Mouse (Mus musculus): ENCODE data around the gene Cdyl.

Gene Cdyl

DNA sequence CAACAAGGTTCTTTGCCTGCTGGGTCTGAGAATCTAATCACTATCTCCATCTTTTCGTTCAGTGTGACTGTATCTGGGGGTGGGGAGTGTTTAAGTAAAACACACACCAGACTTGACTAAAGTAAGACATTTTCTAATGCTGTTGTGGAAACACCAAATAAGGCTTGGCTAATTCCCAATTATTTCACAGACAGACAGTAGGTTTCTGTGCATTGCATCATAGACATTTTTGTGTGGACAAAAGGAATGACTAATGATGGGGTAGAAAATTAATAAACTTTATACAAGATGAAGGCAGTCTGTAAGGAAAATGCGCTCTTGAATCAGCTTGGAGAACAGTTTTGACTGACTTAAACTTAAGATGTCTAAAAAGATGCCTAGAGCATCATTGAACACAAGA, 100.7 kb downstream of the Cdyl start:
- DNase-seq (ENCODE audit: low read depth, low spot score), result no peak

DNA sequence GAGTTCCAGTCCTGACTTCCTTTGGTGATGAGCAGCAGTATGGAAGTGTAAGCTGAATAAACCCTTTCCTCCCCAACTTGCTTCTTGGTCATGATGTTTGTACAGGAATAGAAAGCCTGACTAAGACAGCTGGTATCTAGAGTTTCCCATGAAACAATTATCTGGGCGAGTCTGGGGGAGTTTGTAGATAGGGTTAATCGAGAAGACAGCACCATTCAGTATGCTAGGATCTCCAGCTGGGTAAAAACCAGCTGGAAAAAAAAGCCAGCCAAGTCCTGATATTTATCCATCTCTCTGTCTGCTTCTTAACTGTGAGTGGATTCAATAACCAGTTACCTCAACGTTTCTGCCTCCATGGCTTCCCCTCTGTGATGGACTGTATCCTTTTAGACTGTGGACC, 104.9 kb downstream of the Cdyl start:
- DNase-seq (ENCODE audit: low read depth, low spot score), result no peak

DNA sequence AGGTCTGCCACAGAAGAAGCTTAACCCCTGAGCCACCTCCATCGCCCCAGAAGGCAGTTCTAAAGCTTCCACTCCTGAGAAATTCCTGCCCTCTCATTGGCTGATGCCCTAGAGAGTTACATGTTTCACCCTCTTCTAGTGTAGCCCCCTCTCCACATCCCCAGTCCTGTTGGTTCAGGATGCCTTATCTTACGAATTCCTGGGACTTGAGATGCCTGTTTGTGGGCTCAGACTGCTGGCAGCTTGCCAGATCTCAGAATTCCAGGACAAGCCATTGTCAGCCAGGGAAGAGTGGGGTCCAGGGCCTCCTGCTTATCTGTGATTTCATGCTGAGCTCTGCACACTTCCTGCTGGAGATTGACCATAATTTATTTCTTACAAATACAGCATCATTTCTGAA, 106.2 kb downstream of the Cdyl start:
- DNase-seq (ENCODE audit: low read depth, low spot score), result no peak

DNA sequence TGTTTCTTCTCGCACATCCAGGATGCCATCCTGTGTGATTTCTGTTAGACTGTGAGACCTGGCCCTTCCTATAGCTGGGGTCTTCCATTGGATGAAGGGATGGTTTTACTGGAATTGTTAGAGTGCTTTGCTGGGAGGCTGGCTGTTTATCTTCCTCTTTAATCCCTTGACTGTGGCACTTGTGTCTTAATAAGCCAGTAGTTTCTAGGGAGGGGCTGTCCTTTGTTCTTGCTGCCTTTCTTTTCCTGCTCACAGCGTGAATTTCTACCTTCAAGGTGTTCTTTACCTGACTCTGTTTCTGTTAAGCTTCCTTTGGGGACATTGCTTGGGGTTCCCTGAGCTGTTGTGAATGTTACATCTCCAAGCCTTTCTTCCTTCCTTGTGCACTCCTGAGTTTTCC, 110.0 kb downstream of the Cdyl start:
- DNase-seq (ENCODE audit: low read depth, low spot score), result no peak

DNA sequence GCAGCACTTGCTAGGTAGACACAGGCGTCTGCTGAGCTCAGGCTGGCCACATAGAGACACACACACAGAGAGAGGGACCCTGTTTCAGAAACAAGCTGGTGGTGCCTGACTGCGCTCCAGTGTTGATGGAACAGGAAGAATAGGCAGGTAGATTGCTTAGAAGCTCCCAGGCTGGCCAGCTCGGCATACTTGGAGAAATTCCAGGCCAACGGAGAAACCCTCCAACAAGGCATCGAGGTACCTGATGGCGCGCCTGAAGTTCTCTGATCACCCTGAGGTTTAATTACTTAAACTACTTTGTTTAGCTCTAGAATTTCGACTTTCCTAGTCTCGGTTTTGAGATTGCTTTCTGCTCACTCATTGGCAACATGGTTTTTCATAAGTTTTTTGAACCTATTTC, 110.8 kb downstream of the Cdyl start:
- DNase-seq (ENCODE audit: low read depth, low spot score), result no peak

DNA sequence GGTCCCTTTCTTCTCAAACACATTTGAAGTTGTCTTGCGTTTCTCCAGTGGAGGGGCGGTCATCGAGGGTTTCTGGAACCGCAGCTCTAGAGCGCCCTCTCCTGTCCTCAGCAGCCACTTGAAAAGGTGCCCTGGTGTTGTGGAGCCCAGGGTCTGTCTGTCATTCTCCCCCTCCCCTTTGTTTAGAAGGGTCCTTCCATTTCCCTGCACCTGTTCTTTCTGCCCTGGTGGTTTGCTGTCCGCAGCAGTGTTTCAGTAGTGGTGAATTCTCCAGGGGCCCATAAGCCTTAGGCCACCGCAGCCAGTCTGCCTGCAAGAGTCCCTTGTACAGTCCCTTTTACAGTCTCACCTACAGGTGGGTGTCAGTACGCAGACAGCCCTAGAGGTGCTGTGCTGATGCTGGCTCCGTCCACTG, 112.3 kb downstream of the Cdyl start:
- no peak for DNase-seq (ENCODE audit: low read depth, low spot score)

DNA sequence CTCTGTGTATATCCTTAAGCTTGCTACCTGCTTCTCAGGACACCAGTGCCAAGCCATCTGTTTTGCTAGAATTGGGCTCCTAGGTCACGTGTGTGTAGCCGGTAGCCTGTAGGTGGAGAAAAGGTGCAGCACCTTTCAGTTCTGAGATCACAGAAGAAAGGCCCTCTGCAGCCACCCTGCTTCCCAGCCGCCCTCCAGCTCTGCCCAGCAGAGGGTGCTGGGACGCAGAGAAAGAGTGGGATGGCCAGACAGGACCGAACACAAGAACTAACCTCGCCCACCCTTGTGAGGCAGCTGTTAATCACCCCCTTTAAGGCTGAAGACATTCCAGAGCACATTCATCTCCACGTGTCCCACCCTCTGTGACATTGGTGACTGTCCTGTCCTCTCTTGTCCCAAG, 114.1 kb downstream of the Cdyl start:
- DNase-seq (ENCODE audit: low read depth, low spot score), result no peak

DNA sequence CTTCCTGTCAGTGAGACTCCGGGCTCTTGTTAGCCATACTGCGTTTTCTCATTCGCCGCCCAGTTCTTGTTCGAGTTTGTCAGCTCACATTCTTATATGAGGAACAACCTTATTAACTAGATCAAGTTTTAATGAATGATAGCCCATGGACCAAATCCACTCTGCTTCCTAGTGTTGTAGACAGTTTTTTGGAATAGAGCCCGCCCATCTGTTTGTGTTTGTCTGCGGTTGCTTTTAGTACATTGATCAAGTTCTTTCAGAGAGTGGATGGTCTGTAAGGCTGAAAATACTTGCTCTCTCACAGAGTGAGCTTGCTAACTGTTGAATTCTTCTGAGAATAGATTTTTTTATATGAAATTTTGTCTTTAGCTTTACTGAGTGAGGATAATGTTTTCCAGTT, 116.5 kb downstream of the Cdyl start:
- DNase-seq (ENCODE audit: low read depth, low spot score), result no peak

DNA sequence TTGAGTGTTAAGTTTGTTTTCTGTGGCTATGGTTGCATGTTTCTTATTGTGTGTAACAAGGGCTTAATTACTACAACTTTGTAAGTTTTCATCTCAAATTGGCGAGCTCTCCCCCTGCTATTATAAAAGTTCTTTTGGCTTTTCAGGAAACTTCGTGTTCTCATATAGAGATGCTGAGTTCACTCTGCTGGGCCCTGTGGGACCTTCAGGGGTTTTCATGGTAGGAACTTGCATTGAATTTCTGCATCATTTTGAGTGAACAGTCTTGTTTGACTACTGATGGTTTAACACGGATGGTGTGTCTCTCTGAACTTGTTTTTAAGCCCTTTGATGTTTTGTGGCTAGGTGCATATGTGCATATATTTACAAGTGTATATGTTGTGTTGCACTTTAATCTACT, 121.1 kb downstream of the Cdyl start:
- DNase-seq (ENCODE audit: low read depth, low spot score), result no peak

DNA sequence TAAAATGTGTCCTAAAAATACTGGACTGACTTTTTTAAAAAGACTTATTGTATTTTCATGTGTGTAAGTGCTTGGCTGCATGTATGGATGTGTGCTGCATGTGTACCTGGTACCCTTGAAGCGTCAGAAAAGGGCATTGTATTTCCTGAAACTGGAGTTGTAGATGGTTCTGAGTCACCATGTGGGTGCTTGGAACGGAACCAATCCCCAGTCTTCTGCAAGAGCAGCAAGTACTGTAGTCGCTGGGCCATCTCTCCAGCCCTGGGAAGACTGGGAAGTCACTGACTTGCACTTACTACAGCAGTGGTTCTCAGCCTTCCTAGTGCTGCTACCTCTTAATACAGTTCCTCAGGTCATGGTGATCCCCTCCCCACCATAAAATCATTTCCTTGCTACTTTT, 122.1 kb downstream of the Cdyl start:
- DNase-seq (ENCODE audit: low read depth, low spot score), result no peak

DNA sequence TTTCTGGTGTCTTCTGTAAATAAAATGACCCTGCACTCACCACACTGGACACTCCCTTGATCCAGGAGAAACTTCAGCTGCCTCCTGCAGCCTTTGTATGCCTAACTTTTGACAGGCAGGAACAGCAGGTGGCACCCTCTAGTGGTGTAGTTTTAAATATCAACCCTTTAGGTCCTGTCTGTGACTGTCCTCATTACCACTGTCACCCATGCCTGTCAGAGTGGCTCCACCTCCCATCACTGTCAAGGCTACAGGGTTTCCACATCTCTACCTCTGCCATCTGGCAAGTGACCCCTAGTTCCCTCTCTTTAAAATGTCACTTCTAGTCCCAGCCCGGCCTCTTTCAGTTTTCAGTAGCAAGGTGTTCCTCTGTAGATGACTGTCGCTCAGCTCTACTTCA, 123.3 kb downstream of the Cdyl start:
- DNase-seq (ENCODE audit: low read depth, low spot score), result no peak

DNA sequence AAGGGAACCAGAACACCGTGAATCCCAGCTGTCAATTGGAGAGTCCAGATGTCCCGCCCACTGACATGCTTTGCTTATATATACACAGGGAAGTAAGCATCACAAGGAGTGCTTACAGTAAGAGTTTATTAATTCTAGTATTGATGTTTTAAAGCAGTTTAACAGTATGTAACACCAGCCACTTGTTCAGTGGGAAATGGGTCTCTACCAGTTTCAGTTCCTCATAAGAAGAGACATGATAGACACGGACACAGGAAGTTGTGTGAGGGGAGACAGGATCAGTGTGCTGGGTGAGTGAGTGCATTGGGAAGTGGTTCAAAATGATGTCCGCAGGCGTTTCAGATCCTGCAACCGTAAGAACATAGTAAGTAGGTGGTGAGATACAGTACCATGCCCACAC, 123.9 kb downstream of the Cdyl start:
- no peak for DNase-seq (ENCODE audit: low read depth, low spot score)

DNA sequence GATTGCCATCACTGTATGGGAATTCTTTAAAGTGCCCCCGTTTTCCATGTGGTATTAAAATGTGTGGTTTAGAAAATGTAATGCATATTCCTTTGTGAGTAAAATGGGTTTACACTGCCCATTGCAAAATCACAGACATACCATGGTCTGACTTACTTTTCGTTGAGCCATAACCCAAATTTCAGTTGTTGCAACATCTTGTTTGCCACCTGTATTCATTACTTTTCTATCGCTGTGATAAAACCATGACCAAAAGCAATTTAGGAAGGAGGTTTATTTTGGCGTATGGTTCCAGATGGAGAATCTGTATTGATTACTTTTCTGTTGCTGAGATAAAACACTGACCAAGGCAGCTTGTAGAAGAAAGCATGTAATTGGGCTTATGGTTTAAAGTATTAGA, 124.6 kb downstream of the Cdyl start:
- no peak for DNase-seq (ENCODE audit: low read depth, low spot score)

DNA sequence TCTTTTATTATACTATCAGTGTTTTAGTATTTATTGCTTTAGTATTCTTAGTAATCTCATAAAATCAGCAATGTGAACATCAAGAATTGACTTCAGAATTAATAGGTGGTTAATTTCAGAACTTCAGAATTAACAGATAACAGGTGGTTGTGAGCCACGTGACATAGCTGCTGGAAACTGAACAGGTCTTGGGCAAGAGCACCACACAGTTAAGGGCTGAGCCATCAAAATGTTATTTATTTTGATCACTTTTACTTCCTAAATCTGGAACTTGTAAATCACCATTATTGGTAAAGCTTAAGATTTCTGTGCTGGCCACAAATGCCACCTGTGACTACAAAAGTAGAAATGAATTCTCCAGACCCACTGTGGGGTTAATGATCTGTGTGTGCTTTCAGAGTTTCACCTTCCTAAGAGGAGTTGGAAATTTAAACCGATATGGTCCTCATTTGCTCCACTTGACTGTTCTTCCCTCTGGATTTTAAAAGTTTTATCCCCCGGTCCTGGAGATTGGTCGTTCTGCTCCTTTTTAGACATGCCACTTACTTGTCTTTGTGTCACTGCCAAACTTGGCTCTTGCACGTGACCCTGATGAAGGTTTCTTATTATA, 125.8 kb downstream of the Cdyl start:
- no peak for DNase-seq (ENCODE audit: low read depth, low spot score)

DNA sequence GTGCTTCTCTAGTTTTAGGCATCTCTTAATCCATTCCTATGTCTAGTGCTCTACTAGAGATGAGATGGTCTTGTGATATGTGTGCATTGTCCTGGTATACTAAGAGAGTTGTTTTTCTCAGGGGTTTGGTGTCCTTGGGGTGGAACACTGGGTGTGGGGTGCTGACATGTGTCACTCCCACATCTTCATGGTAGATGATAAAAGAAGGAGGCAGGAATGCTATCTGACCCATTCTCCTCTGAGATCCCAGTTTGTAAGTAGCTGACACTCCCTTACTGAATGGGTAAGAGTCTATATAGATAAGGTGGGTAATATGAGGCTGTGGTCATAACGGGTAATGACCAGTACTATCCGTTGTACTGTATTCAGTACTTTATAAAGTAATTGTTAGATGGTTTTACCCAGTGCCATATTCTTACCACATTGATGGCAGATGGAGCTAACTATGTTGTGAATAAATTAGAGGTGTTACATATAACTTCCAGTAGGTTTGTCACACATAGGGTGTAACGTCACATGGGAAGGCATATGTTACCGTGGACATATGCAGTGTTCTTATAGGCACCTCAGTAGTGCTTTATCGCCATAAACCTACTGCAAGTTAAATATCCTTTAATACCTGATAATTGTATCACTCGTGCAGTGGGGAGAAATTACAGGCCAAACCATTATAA, 127.2 kb downstream of the Cdyl start:
- DNase-seq (ENCODE audit: low read depth, low spot score), result no peak

DNA sequence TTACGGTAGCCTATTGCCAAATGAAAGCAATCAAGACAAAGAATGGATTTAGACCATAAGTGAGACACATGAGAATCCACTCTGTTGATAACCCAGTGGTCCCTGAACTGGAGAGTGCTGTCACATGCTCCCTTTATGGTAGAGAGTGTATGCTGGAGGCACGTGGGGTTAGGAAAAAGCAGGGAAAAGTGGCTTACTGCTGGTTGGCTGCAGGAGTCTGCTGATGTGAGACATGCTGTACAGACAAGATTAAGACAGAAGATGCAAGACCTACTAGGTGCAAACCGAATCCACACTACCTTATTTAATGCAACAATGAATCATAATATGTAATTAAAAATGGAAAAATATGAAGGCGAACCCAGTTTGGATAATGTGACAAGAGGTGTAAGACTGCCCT, 129.9 kb downstream of the Cdyl start:
- DNase-seq (ENCODE audit: low read depth, low spot score), result no peak

DNA sequence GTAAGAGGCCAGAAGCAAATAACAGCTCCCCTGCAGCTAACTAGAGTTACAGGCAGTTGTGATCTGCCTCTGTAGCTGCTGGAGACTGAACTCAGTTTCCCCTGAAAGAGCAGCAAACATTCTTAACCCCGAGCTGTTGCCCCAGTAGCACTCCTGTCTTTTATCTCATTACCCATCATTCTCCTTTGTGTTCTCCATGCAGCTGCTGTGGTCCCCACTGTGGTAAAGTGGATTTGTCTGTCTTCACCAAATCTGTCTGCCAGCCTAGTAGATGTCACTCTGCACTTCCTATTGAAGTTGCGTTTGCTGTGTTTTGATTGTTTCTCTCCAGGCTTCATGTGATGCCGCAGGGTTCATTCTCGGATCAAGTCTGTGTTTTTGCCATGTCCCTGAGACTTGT, 130.8 kb downstream of the Cdyl start:
- DNase-seq (ENCODE audit: low read depth, low spot score), result no peak

DNA sequence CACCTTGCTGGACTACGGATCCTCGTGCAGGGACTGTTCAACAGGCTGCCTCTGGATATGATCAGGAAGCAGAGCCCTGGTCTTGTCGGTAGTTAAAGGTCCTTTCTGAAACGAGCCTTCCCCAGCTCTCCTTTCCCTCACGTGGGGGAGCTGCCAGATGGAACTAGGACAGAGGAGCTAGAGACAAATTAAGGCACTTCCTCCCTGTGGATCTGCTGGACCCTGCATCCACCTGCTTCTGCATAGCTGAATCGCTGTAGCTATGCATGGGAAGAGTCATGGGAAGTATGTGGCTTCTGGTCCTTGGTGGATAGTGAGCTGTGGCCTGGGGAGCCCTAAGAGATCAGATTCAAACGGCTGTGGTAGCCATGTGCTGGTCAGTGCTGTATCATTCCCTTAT, 134.7 kb downstream of the Cdyl start:
- DNase-seq (ENCODE audit: low read depth, low spot score), result no peak

DNA sequence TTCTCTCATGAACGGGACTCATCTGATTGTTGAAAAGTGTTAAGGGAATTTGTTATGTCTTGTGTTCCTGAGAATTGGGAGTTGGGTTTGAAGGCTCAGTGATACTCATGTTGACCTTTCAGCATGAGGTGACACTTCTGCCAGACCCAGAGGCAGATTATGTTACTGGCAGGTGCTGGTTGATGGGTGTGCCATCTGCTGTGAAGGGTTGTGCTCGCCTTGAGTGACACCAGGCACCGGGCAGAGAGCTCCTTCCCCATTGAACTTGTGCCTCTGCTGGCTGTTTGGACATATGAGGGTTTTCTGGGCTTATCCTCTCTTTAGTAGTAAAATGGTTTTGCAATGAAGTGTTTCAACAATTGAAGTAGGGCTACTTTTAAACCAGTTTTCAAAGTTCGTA, 135.1 kb downstream of the Cdyl start:
- no peak for DNase-seq (ENCODE audit: low read depth, low spot score)

DNA sequence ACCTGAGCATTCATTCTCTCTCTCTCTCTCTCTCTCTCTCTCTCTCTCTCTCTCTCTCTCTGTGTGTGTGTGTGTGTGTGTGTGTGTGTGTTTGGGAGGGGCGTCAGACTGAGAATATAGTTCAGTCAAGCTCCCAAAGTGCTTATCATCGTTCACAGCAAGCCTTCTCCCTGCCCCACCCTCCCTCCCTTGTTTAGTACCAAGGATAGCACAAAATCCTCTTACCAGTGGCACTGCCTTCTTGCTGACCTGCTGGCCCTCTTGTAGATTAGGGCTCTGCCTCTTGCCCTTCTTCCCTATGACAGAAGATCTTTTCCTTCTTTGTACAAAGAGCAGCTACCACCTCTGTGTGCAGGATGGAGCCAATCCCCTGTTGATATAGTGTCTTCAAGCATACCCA, 136.3 kb downstream of the Cdyl start:
- no peak for DNase-seq (ENCODE audit: low read depth, low spot score)

DNA sequence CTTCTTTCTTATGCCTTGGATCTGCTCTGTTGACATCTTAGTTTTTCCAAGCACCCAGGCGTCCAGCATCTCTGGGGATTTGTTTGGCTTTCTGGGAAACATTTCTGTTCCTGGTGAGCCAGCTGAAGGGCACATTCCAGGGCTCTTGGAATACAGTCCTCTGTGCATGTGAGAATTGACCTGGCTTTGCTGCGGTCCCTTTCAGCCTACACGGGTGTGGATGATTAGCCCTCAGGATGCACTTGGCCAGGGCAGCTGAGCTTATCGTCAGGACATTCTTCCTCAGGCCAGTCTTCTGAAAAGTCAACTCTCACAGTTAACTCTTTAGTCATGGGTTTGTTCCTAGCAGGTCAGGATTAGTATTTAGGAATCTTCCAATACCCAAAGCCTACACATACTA, 136.7 kb downstream of the Cdyl start:
- DNase-seq (ENCODE audit: low read depth, low spot score), result no peak

DNA sequence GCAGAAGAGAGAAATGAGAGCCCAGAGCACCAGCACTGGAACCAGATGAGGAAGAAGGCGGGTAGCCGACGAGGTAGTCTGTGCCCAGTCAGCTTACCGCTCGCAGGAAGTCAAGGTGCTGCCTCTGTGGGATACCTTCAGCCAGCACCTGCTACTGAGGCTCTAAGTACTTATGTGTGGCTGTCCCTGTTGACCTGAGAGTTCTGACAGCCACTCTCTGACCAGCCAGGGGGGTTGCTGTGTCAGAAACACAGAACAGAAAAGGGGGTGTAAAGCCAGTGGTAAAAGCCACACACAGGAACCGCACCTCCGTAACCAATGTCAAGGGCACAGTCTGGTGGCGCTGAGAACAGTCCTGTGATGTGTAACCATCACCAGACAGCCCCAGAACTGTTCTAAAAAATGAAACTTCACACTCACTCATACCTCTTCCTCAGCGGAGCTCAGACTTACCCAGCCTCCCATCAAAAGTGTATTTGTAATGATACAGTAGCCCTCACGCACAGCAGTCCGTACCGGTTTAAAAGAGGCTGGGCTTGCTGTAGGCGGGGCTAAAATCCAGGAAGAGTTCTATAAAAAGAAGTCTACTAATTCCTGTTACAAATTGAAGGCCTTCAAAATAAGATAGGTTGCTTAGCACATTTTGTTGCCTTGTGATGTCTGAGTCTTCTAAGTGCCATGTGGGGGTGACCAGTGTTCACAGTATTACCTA, 138.3 kb downstream of the Cdyl start:
- DNase-seq (ENCODE audit: low read depth, low spot score), result no peak

DNA sequence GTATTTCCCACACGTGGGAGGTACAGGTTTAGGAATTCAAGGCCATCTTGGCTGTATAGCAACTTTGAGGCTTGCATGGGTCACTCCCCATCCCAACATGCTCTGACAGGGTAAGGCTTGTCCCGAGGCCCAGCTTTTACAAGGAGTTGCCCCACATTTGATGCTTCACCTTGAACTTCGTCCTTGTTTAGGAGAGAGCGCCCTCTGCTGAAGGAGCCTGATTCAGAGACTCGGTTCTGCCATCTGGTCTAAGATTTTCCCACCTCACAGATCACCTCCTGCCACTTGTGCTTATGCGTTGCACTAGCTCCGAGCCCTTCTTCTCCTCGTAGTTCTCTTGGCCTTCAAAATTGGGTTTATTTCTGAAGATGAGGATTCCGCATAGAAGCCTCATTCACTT, 139.0 kb downstream of the Cdyl start:
- DNase-seq (ENCODE audit: low read depth, low spot score), result no peak
